Mouse (Mus musculus): ENCODE results near the gene Gale.

- TF ChIP-seq POLR2A (IDR thresholded peaks at IDR 0.05; ENCODE audit: low read depth, low read length) (peak; percentile 93), CTCF (conservative IDR thresholded peaks at IDR 0.05; ENCODE audit: insufficient read depth, insufficient read length, low read depth, low read length) (no peak)
These were observed 17.3 kb upstream of the Gale start, which contains the start of gene Hmgcl for GRCm38 (mm10) chr4:135946278-135946658.

Data from kidney, adult 2 months (tissue).